Mouse (Mus musculus) cortical plate, adult 2 months (tissue): Measurements from ENCODE around the gene Ssc5d. TPM values are rescaled to one million over a fixed set of nuclear protein-coding genes. Genes with fewer than 3 reads are reported as not detected.
A peak's percentile ranks its signal among the peaks of the same experiment; 100 is the strongest.

Experiments used
- H3K27ac ChIP-seq: fragments of 200-500 bp; 2 replicates; pipeline ENCODE4 v1.5.1; 2012; ENCODE audit warnings: low read length, control low read depth, inconsistent platforms; ENCODE audit not compliant: insufficient read depth
- H3K4me1 ChIP-seq: fragments of 200-500 bp; 2 replicates; pipeline ENCODE4 v1.6.1; 2011; ENCODE audit warnings: low read length; ENCODE audit not compliant: control insufficient read depth, insufficient read depth
- H3K4me3 ChIP-seq: fragments of 200-500 bp; 2 replicates; pipeline ENCODE4 v1.5.1; 2011; ENCODE audit warnings: mild to moderate bottlenecking, low read length, control low read depth; ENCODE audit not compliant: insufficient read depth
- CTCF ChIP-seq: fragments of 200-500 bp; IDR thresholded peaks from 2 replicates; pipeline ENCODE4 v1.5.1; 2011; ENCODE audit warnings: mild to moderate bottlenecking, control low read depth, low read length; ENCODE audit not compliant: insufficient read depth; ENCODE audit errors: extremely low read depth
- POLR2A ChIP-seq: fragments of 200-500 bp; IDR thresholded peaks from 2 replicates; pipeline ENCODE4 v1.6.1; 2011; ENCODE audit warnings: mild to moderate bottlenecking, low read length, control low read depth; ENCODE audit not compliant: insufficient read depth; ENCODE audit errors: extremely low read depth
- polyA plus RNA-seq: library from polyadenylated mRNA; depleted of rRNA; stranded (reverse); fragments of >200 nt; gene quantifications from 2 replicates; pipeline ENCODE4 v1.2.3, GENCODE M21; 2012

Gene Ssc5d
- polyA plus RNA-seq, 1 experiment: 3.8 TPM

GRCm38 (mm10) chr7:4919096-4919495 lies 6.5 kb upstream of the Ssc5d start:
- H3K4me3 ChIP-seq: no peak overlapping the region
- H3K4me1 ChIP-seq: peaks cover 9% of the 10 kb centered on the region; the same call in 1 of the 2 replicates
- no peak overlapping the region for H3K27ac ChIP-seq
- no peak for TF ChIP-seq CTCF
- no peak for TF ChIP-seq POLR2A

- Histone ChIP-seq H3K27ac (no peak overlapping the region), H3K4me1 (peaks cover 9% of the 10 kb centered on the region; the same call in 1 of the 2 replicates), H3K4me3 (no peak overlapping the region)
- TF ChIP-seq POLR2A: no peak
- TF ChIP-seq CTCF: no peak
Observed at GRCm38 (mm10) chr7:4919971-4920370, 5.6 kb upstream of the Ssc5d start.

- Histone ChIP-seq H3K4me1 (peaks cover 12% of the 10 kb centered on the region), H3K4me3 (no peak overlapping the region), H3K27ac (no peak overlapping the region)
- TF ChIP-seq POLR2A (no peak), CTCF (no peak)
Observed at GRCm38 (mm10) chr7:4920496-4920895, 5.1 kb upstream of the Ssc5d start.

- H3K4me3 ChIP-seq: no peak overlapping the region
- peak overlapping the region; percentile 76 for H3K27ac ChIP-seq
- H3K4me1 ChIP-seq: peaks cover 12% of the 10 kb centered on the region
- TF ChIP-seq CTCF (no peak), POLR2A (no peak)
Observed at GRCm38 (mm10) chr7:4920976-4921823, 4.4 kb upstream of the Ssc5d start.

- Histone ChIP-seq H3K4me3 (peak within 1 kb of the TSS; percentile 56), H3K27ac (peak within 1 kb of the TSS; percentile 87), H3K4me1 (peaks cover 8% of the 10 kb centered on the region)
- TF ChIP-seq CTCF (no peak), POLR2A (no peak)
Observed at GRCm38 (mm10) chr7:4921824-4922482, 3.6 kb upstream of the Ssc5d start, which contains the start of gene Nat14. Gene Nat14, plus strand, starts transcription at chr7:4922028.

- peak overlapping the region; percentile 56 for H3K4me3 ChIP-seq
- peaks cover 8% of the 10 kb centered on the region for H3K4me1 ChIP-seq
- H3K27ac ChIP-seq: peak overlapping the region; percentile 87
- TF ChIP-seq POLR2A (peak; percentile 56; the same call in 1 of the 2 replicates), CTCF (no peak)
Observed at GRCm38 (mm10) chr7:4922508-4922907, 3.1 kb upstream of the Ssc5d start.

GRCm38 (mm10) chr7:4922931-4923565 lies 2.5 kb upstream of the Ssc5d start:
- Histone ChIP-seq H3K4me1 (peaks cover 8% of the 10 kb centered on the region), H3K27ac (peak overlapping the region; percentile 87), H3K4me3 (peak overlapping the region; percentile 56)
- TF ChIP-seq CTCF (no peak), POLR2A (0 out of 2 replicates have a peak, but pooled peaks have one; percentile 30)

GRCm38 (mm10) chr7:4923586-4924364 lies 1.8 kb upstream of the Ssc5d start:
- Histone ChIP-seq H3K4me1 (peaks cover 8% of the 10 kb centered on the region), H3K27ac (peak overlapping the region; percentile 87), H3K4me3 (peak overlapping the region; percentile 56)
- TF ChIP-seq POLR2A (no peak; the same call in 1 of the 2 replicates), CTCF (peak; percentile 24; the same call in 1 of the 2 replicates)

- Histone ChIP-seq H3K27ac (peak overlapping the region; percentile 87; the same call in 1 of the 2 replicates), H3K4me3 (no peak overlapping the region; the same call in 1 of the 2 replicates), H3K4me1 (peaks cover 8% of the 10 kb centered on the region)
- no peak for TF ChIP-seq CTCF
- no peak for TF ChIP-seq POLR2A
Observed at GRCm38 (mm10) chr7:4924483-4924882, 1.1 kb upstream of the Ssc5d start.
